Mouse (Mus musculus) limb, embryonic 12.5 days (tissue): Measurements from ENCODE around the gene Luzp1. TPM values are rescaled to one million over a fixed set of nuclear protein-coding genes. Genes with fewer than 3 reads are reported as not detected.

Experiments used
- ATAC-seq: fragments of 200-750 bp; cut with Nextera tagmentation; 2 replicates; pipeline ENCODE4 v1.8.0; 2017; ENCODE audit warnings: low read depth, moderate TSS enrichment; ENCODE audit not compliant: insufficient number of reproducible peaks, insufficient read depth, low FRiP score, low TSS enrichment
- H3K27ac ChIP-seq: fragments of 300-500 bp; sonication (generic); 2 replicates; pipeline ENCODE4 v1.5.1; 2016; ENCODE audit warnings: mild to moderate bottlenecking, moderate library complexity
- H3K27me3 ChIP-seq: fragments of 300-500 bp; sonication (generic); 2 replicates; pipeline ENCODE4 v1.6.1; 2016; ENCODE audit warnings: mild to moderate bottlenecking, moderate library complexity
- H3K36me3 ChIP-seq: fragments of 300-500 bp; sonication (generic); 2 replicates; pipeline ENCODE4 v1.6.1; 2016; ENCODE audit warnings: mild to moderate bottlenecking, moderate library complexity
- H3K4me1 ChIP-seq: fragments of 300-500 bp; sonication (generic); replicated peaks from 2 replicates; pipeline ENCODE4 v1.6.1; 2016
- H3K4me2 ChIP-seq: fragments of 300-500 bp; sonication (generic); 2 replicates; pipeline ENCODE4 v1.6.1; 2016; ENCODE audit warnings: mild to moderate bottlenecking, moderate library complexity
- H3K4me3 ChIP-seq: fragments of 300-500 bp; sonication (generic); replicated peaks from 2 replicates; pipeline ENCODE4 v1.5.1; 2016; ENCODE audit warnings: mild to moderate bottlenecking
- H3K9ac ChIP-seq: fragments of 300-500 bp; sonication (generic); replicated peaks from 2 replicates; pipeline ENCODE4 v1.6.1; 2016; ENCODE audit warnings: mild to moderate bottlenecking, moderate library complexity
- H3K9me3 ChIP-seq: fragments of 300-500 bp; sonication (generic); 2 replicates; pipeline ENCODE4 v1.6.1; 2016; ENCODE audit warnings: mild to moderate bottlenecking, moderate library complexity
- WGBS: fragments of 180-500 bp; shearing (Covaris S2); methylation state at CpG from one replicate; pipeline ENCODE4 v1.1.7; 2016; 5-methylcytosine and 5-hydroxymethylcytosine counted together
- polyA plus RNA-seq: library from polyadenylated mRNA; unstranded; fragments of >200 nt; fragmentation: Nextera tagmentation; extraction: Ambion mirVana; gene quantifications from 2 replicates; pipeline ENCODE4 v1.2.1, GENCODE M21; 2016

Gene Luzp1
- polyA plus RNA-seq, 1 experiment from 2014 or later = 144 TPM

GRCm38 (mm10) chr4:136449795-136450194 is 19.8 kb upstream of the Luzp1 start:
- Histone ChIP-seq H3K4me1 (peaks cover 6% of the 10 kb centered on the region; the same call in 1 of the 2 replicates), H3K36me3 (no peaks in the 10 kb centered on the region), H3K4me3 (no peak overlapping the region), H3K4me2 (no peak overlapping the region), H3K9me3 (0 out of 2 replicates have a peak, but pooled peaks cover 3% of the 10 kb centered on the region), H3K27me3 (no peaks in the 10 kb centered on the region), H3K9ac (no peak overlapping the region), H3K27ac (no peak overlapping the region)
- ATAC-seq = no peak
- 88% methylated on average over 5 of the region's 5 CpGs for WGBS

DNA sequence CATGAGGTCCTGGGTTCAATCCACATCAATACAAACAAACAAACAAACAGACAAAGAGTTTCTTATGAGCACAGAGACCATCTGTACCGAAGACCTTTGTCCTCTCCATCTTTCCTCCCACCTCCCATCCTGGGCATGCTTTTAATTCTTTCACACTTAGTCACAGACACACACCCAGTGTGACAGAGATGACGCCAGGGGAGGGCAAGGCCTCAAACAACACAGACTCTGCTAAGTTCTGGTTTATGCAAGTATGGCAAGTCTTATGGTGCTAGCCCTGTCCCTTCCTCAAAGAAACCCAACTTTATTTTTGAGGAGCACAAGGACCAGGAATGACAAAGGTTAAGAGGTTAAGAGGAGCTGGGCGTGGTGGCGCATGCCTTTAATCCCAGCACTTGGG is 19.3 kb upstream of the Luzp1 start:
- H3K9me3 ChIP-seq = no peaks in the 10 kb centered on the region
- peaks cover 10% of the 10 kb centered on the region for H3K4me1 ChIP-seq
- no peak overlapping the region for H3K27ac ChIP-seq
- no peak overlapping the region for H3K4me2 ChIP-seq
- no peak overlapping the region for H3K4me3 ChIP-seq
- no peaks in the 10 kb centered on the region for H3K36me3 ChIP-seq
- no peak for ATAC-seq
- WGBS = 77% methylated on average over 4 of the region's 4 CpGs
- no peaks in the 10 kb centered on the region for H3K27me3 ChIP-seq
- H3K9ac ChIP-seq = no peak overlapping the region

DNA sequence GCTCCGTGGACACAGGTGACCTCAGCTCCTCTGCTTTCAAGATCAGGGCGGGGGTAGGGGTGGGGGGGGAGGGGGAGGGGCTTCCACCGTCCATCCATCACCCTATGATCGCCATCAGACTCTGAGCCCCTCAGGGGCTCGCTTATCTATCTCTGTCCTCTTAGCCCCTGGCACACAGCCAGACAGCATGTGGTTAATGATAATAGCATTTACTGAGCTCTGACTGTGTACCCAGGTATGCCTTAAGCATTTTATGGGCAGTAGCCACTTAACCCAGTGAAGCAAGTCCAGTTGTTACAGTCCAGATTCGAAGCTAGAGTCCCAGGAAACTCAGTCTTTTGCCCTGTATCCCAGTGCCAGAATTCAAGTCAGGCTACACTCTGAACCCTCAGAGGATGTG is 18.0 kb upstream of the Luzp1 start:
- Histone ChIP-seq H3K9me3 (no peaks in the 10 kb centered on the region), H3K4me2 (no peak overlapping the region), H3K27me3 (no peaks in the 10 kb centered on the region), H3K27ac (no peak overlapping the region), H3K4me1 (peaks cover 11% of the 10 kb centered on the region), H3K4me3 (no peak overlapping the region), H3K9ac (0 out of 2 replicates have a peak overlapping the region, but pooled peaks have one; percentile 12), H3K36me3 (no peaks in the 10 kb centered on the region)
- no peak for ATAC-seq
- 21% methylated on average over 6 of the region's 6 CpGs for WGBS

GRCm38 (mm10) chr4:136452286-136452685 is 17.3 kb upstream of the Luzp1 start:
- H3K9me3 ChIP-seq = no peaks in the 10 kb centered on the region
- 70% methylated on average over 3 of the region's 3 CpGs for WGBS
- H3K4me2 ChIP-seq = no peak overlapping the region
- no peaks in the 10 kb centered on the region for H3K27me3 ChIP-seq
- H3K36me3 ChIP-seq = no peaks in the 10 kb centered on the region
- H3K4me3 ChIP-seq = no peak overlapping the region
- ATAC-seq = no peak
- H3K27ac ChIP-seq = no peak overlapping the region
- no peak overlapping the region for H3K9ac ChIP-seq
- H3K4me1 ChIP-seq = peaks cover 11% of the 10 kb centered on the region

DNA sequence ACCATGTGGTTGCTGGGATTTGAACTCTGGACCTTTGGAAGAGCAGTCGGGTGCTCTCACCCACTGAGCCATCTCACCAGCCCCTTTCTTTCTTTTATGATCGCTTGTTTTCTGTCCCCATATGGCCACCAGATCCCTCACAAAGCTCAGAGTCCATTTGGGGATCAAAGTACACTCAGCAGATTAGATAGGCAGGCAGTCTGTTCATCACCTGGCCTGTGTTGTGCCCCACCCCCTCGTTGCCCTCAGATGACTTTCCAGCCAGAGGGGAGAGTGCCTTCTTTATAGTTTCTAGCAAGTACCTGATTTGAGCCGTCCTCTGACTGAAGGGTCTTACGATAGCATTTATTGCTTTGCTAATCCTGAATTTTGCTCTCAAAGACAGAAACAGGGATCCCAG is 16.8 kb upstream of the Luzp1 start:
- Histone ChIP-seq H3K4me3 (no peak overlapping the region), H3K27ac (no peak overlapping the region), H3K9me3 (no peaks in the 10 kb centered on the region), H3K27me3 (no peaks in the 10 kb centered on the region), H3K9ac (no peak overlapping the region), H3K4me2 (no peak overlapping the region), H3K4me1 (peaks cover 11% of the 10 kb centered on the region), H3K36me3 (no peaks in the 10 kb centered on the region)
- no peak for ATAC-seq
- WGBS = 13% methylated on average over 5 of the region's 5 CpGs

DNA sequence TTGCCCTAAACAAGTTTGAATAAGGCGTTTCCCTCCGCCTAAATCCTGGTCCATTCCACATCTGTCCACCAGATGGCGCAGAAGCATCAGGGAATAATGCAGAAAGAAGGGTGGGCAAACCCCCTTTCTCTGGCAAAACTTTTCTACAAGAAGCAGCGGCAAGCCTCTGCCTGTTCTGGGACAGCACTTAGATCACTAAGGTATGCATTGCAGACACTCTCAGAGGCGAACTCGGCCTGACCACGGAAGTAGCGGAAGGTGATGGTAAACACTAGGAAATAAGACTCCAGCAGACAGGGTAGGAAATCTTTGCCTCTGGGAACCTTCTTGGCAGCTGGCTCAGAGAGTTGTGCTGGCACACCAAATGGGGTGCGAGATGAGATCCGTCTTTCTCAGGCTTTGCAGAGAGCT is 14.7 kb upstream of the Luzp1 start:
- 0 out of 2 replicates have a peak, but pooled peaks have one; percentile 31 for ATAC-seq
- no peak overlapping the region for H3K9ac ChIP-seq
- 6% methylated on average over 10 of the region's 10 CpGs for WGBS
- no peaks in the 10 kb centered on the region for H3K36me3 ChIP-seq
- no peaks in the 10 kb centered on the region for H3K9me3 ChIP-seq
- peaks cover 11% of the 10 kb centered on the region for H3K4me1 ChIP-seq
- peaks cover 5% of the 10 kb centered on the region; the same call in 1 of the 2 replicates for H3K27me3 ChIP-seq
- H3K4me2 ChIP-seq = peak overlapping the region; percentile 46
- no peak overlapping the region for H3K27ac ChIP-seq
- peak overlapping the region; percentile 12 for H3K4me3 ChIP-seq

GRCm38 (mm10) chr4:136456516-136457218 is 12.9 kb upstream of the Luzp1 start:
- Histone ChIP-seq H3K27me3 (peaks cover 18% of the 10 kb centered on the region), H3K4me3 (no peak overlapping the region), H3K9me3 (no peaks in the 10 kb centered on the region), H3K27ac (no peak overlapping the region), H3K9ac (no peak overlapping the region), H3K4me2 (no peak overlapping the region), H3K36me3 (no peaks in the 10 kb centered on the region), H3K4me1 (peaks cover 9% of the 10 kb centered on the region)
- WGBS = 89% methylated on average over 6 of the region's 6 CpGs
- no peak for ATAC-seq

DNA sequence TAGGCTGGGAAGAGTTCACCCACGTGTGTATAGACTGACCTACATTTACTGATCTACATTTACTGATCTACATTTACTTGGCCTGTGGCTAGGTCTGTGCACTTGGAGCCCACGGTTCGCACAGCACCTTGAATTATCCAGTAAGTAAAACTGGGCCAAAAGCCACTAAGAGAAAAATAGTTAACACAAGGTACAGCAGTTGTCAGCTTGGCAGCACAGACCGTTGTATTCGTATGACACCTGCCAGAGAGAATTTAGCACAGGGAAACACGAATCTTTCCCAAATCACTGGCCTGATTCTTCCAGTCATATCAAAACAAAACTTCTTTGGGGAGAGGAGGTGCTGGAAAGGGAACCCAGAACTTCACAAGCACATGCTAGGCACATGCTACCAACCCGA is 11.3 kb upstream of the Luzp1 start:
- Histone ChIP-seq H3K36me3 (no peaks in the 10 kb centered on the region), H3K9me3 (no peaks in the 10 kb centered on the region), H3K27ac (no peak overlapping the region), H3K9ac (no peak overlapping the region), H3K4me3 (no peak overlapping the region), H3K4me2 (no peak overlapping the region), H3K4me1 (peaks cover 21% of the 10 kb centered on the region), H3K27me3 (peaks cover 34% of the 10 kb centered on the region)
- ATAC-seq = no peak
- WGBS = 83% methylated on average over 7 of the region's 7 CpGs

DNA sequence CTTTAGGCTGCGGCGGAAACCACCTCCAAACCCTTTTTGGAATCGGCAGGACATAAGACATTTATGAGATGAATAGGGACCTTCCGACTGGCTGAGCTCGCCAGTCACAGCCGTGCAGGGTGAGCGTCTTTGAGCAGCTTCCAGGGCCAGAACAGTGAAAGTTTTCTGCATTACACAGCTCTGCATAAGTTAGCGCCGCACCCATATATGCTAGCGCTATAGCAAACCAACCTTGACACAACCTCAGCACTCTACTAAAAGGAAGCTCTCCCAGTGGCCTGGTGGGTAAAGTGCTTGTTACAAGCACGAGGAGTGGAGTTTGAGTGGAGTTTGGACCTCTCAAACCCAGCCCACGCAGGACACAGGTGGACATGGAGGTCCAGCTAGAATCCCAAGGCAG is 10.4 kb upstream of the Luzp1 start:
- WGBS = 87% methylated on average over 12 of the region's 12 CpGs
- H3K27me3 ChIP-seq = peaks cover 43% of the 10 kb centered on the region
- no peak for ATAC-seq
- H3K4me3 ChIP-seq = no peak overlapping the region
- H3K4me1 ChIP-seq = peaks cover 25% of the 10 kb centered on the region
- no peaks in the 10 kb centered on the region for H3K36me3 ChIP-seq
- no peak overlapping the region for H3K4me2 ChIP-seq
- no peak overlapping the region for H3K9ac ChIP-seq
- no peak overlapping the region for H3K27ac ChIP-seq
- no peaks in the 10 kb centered on the region for H3K9me3 ChIP-seq

DNA sequence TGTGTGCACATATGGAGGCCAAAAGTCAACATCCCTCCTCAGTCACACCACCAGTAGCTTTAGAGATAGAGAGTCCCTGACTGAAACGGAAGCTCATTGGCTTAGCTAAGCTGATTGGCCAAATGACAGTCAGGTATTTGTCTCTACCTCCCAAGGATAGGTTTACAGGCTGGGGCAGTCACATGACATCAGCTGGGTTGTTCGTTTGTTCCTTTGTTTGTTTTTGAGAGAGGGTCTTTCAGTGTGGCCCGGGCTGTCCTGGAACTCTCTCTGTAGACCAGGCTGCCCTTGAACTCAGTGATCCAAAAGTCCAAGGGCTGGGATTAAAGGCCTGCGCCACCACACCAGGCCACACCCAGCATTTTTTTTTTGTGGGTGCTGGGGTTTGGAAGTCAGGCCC is 8.4 kb upstream of the Luzp1 start:
- 33% methylated on average over 4 of the region's 4 CpGs for WGBS
- Histone ChIP-seq H3K4me1 (peaks cover 36% of the 10 kb centered on the region), H3K27me3 (peaks cover 56% of the 10 kb centered on the region), H3K4me2 (no peak overlapping the region), H3K4me3 (no peak overlapping the region), H3K9me3 (no peaks in the 10 kb centered on the region), H3K27ac (no peak overlapping the region), H3K36me3 (no peaks in the 10 kb centered on the region), H3K9ac (no peak overlapping the region)
- ATAC-seq = no peak

DNA sequence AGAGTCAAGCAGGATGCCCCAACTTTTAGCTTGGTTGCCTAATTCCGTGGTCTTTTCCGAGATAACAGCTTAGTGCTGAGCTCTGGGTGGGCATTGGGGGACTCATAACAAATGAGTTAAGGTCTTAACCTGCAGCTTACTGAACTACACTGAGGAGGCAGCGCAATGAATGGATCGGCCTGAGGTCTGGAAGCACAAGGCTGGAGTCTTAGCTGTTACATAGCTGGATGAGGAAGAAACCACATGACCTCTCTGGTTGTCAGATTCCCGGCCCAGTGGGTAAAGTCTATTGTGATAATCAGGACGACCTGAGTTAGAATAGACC is 7.8 kb upstream of the Luzp1 start:
- no peak; the same call in 1 of the 2 replicates for ATAC-seq
- peak overlapping the region; percentile 99 for H3K4me2 ChIP-seq
- WGBS = 18% methylated on average over 6 of the region's 6 CpGs
- H3K4me1 ChIP-seq = peaks cover 39% of the 10 kb centered on the region
- no peaks in the 10 kb centered on the region for H3K36me3 ChIP-seq
- H3K27me3 ChIP-seq = peaks cover 56% of the 10 kb centered on the region
- no peaks in the 10 kb centered on the region for H3K9me3 ChIP-seq
- no peak overlapping the region; the same call in 1 of the 2 replicates for H3K9ac ChIP-seq
- H3K4me3 ChIP-seq = peak overlapping the region; percentile 69
- no peak overlapping the region for H3K27ac ChIP-seq
